Mouse (Mus musculus): ENCODE measurements around the gene Gm20518. TPM values are rescaled to one million over a fixed set of nuclear protein-coding genes. Genes with fewer than 3 reads are reported as not detected.

Gene Gm20518
- total and polyA plus RNA-seq, 3 experiments: 0.35 to 0.53 TPM; not detected in 1

GRCm38 (mm10) chr16:17872995-17873394 lies 18.5 kb downstream of the Gm20518 start (continued):
- TF ChIP-seq USF2 (IDR thresholded peaks at IDR 0.05; ENCODE audit: borderline replicate concordance in 1 of 2, insufficient read depth in 1 of 2, low read depth in 1 of 2, low read length in 2 of 2) (no peak), TCF12 (IDR thresholded peaks at IDR 0.05; ENCODE audit: low read depth, low read length) (peak; percentile 76), MYB (IDR thresholded peaks at IDR 0.05; ENCODE audit: low read depth, low read length) (no peak), ETS1 (IDR thresholded peaks at IDR 0.05; ENCODE audit: low read depth, low read length) (peak; percentile 42; the same call in 1 of the 2 replicates), MYC (IDR thresholded peaks at IDR 0.05; ENCODE audit: low read depth, low read length) (no peak), HCFC1 (IDR thresholded peaks at IDR 0.05; ENCODE audit: low read depth, low read length) (no peak), BHLHE40 (IDR thresholded peaks at IDR 0.05; ENCODE audit: borderline replicate concordance, low read depth, low read length) (peak; percentile 22; the same call in 1 of the 2 replicates), GATA1 (IDR thresholded peaks at IDR 0.05; ENCODE audit: low read depth, low read length) (peak; percentile 71), TAL1 (IDR thresholded peaks at IDR 0.05; ENCODE audit: low read length) (peak; percentile 93), GABPA (IDR thresholded peaks at IDR 0.05; ENCODE audit: low read depth, low read length) (no peak), RAD21 (IDR thresholded peaks at IDR 0.05; ENCODE audit: low read depth, low read length) (no peak), RCOR1 (IDR thresholded peaks at IDR 0.05; ENCODE audit: low read depth, low read length) (peak; percentile 77), E2F4 (IDR thresholded peaks at IDR 0.05; ENCODE audit: borderline replicate concordance, low read depth, low read length) (no peak)

GRCm38 (mm10) chr16:17871248-17871647 lies 20.2 kb downstream of the Gm20518 start:
- Histone ChIP-seq H3K4me1 (ENCODE audit: control insufficient read depth in 1 of 2, insufficient read depth in 2 of 2, low read length in 2 of 2) (peaks cover 9 to 38% of the 10 kb centered on the region in 2 experiments), H3K36me3 (ENCODE audit: control insufficient read depth in 1 of 2, insufficient read depth in 2 of 2, low read length in 2 of 2) (peaks cover 5 to 44% of the 10 kb centered on the region in 2 experiments), H3K4me3 (ENCODE audit: control insufficient read depth in 1 of 2, insufficient read depth in 1 of 2, low read depth in 2 of 2, low read length in 2 of 2) (no peak overlapping the region), H3K27me3 (ENCODE audit: control insufficient read depth in 1 of 2, insufficient read depth in 2 of 2, low read length in 2 of 2) (no peaks in the 10 kb centered on the region), H3K79me2 (ENCODE audit: control insufficient read depth, insufficient read depth, low read length, poor library complexity) (peaks cover 4% of the 10 kb centered on the region), H3K9me3 (replicated peaks; ENCODE audit: insufficient read depth, low read length) (no peaks in the 10 kb centered on the region), H3K27ac (ENCODE audit: control insufficient read depth, low read depth, low read length) (peak overlapping the region; percentile 53), H3K9ac (ENCODE audit: control insufficient read depth, low read depth, low read length, poor library complexity, severe bottlenecking) (no peak overlapping the region)
- peak; percentile 88 for DNase-seq (ENCODE audit: low read depth, low spot score)
- TF ChIP-seq USF2 (IDR thresholded peaks at IDR 0.05; ENCODE audit: borderline replicate concordance in 1 of 2, insufficient read depth in 1 of 2, low read depth in 1 of 2, low read length in 2 of 2) (no peak), SIN3A (IDR thresholded peaks at IDR 0.05; ENCODE audit: low read length) (peak; percentile 98), NRF1 (IDR thresholded peaks at IDR 0.05; ENCODE audit: insufficient read depth, low read depth, low read length, poor library complexity, severe bottlenecking) (no peak), E2F4 (IDR thresholded peaks at IDR 0.05; ENCODE audit: borderline replicate concordance, low read depth, low read length) (no peak), MAFK (IDR thresholded peaks at IDR 0.05; ENCODE audit: borderline replicate concordance, low read depth, low read length) (no peak; the same call in 1 of the 2 replicates), POLR2AphosphoS2 (IDR thresholded peaks at IDR 0.05; ENCODE audit: low read length) (no peak), ETS1 (IDR thresholded peaks at IDR 0.05; ENCODE audit: low read depth, low read length) (peak; percentile 97), ELF1 (IDR thresholded peaks at IDR 0.05; ENCODE audit: low read depth, low read length) (no peak), BHLHE40 (IDR thresholded peaks at IDR 0.05; ENCODE audit: borderline replicate concordance, low read depth, low read length) (peak; percentile 66; the same call in 1 of the 2 replicates), CHD2 (IDR thresholded peaks at IDR 0.05; ENCODE audit: low read length) (no peak), GABPA (IDR thresholded peaks at IDR 0.05; ENCODE audit: low read depth, low read length) (no peak), KAT2A (conservative IDR thresholded peaks at IDR 0.05; ENCODE audit: low read depth, low read length) (no peak), MAX (IDR thresholded peaks at IDR 0.05; ENCODE audit: low read length) (peak; percentile 95), TCF12 (IDR thresholded peaks at IDR 0.05; ENCODE audit: low read depth, low read length) (peak; percentile 91), CHD1 (IDR thresholded peaks at IDR 0.05; ENCODE audit: low read depth, low read length) (no peak), MYB (IDR thresholded peaks at IDR 0.05; ENCODE audit: low read depth, low read length) (no peak), SMC3 (IDR thresholded peaks at IDR 0.05; ENCODE audit: low read depth, low read length) (0 out of 2 replicates have a peak, but pooled peaks have one; percentile 10), TAL1 (IDR thresholded peaks at IDR 0.05; ENCODE audit: low read length) (peak; percentile 54), ZKSCAN1 (IDR thresholded peaks at IDR 0.05; ENCODE audit: low read depth, low read length) (no peak), ZNF384 (IDR thresholded peaks at IDR 0.05; ENCODE audit: low read depth, low read length) (peak; percentile 40; the same call in 1 of the 2 replicates), TBP (IDR thresholded peaks at IDR 0.05; ENCODE audit: low read depth, low read length) (no peak), RAD21 (IDR thresholded peaks at IDR 0.05; ENCODE audit: low read depth, low read length) (no peak), POLR2A (IDR thresholded peaks at IDR 0.05; ENCODE audit: control insufficient read depth in 1 of 2, insufficient read depth in 1 of 2, low read depth in 1 of 2, low read length in 2 of 2, poor library complexity in 1 of 2) (no peak), HCFC1 (IDR thresholded peaks at IDR 0.05; ENCODE audit: low read depth, low read length) (no peak; the same call in 1 of the 2 replicates), ZC3H11A (IDR thresholded peaks at IDR 0.05; ENCODE audit: low read depth, low read length) (no peak), POLR2AphosphoS5 (IDR thresholded peaks at IDR 0.05; ENCODE audit: borderline replicate concordance, low read depth, low read length) (no peak), EP300 (IDR thresholded peaks at IDR 0.05; ENCODE audit: low read depth in 1 of 2, low read length in 2 of 2) (peak; percentile 79 to 88), CTCF (IDR thresholded peaks at IDR 0.05 in 2 of 3, conservative IDR thresholded peaks at IDR 0.05 in 1 of 3; ENCODE audit: control insufficient read depth in 1 of 3, insufficient read depth in 1 of 3, low read depth in 2 of 3, low read length in 3 of 3, poor library complexity in 1 of 3, severe bottlenecking in 1 of 3) (peak in 1 of 3 experiments; percentile 18; a peak in 2 of 6 replicates), JUND (IDR thresholded peaks at IDR 0.05; ENCODE audit: low read depth, low read length) (no peak)

Data from MEL (cell line).